Mouse (Mus musculus) liver, adult (tissue): ENCODE data around the gene Slc35f3.

Experiments
- GATA4 ChIP-seq: IDR thresholded peaks from 2 replicates; pipeline ENCODE4 v1.6.1; 2014; ENCODE audit warnings: mild to moderate bottlenecking, low read length; ENCODE audit not compliant: insufficient replicate concordance

Gene Slc35f3

DNA sequence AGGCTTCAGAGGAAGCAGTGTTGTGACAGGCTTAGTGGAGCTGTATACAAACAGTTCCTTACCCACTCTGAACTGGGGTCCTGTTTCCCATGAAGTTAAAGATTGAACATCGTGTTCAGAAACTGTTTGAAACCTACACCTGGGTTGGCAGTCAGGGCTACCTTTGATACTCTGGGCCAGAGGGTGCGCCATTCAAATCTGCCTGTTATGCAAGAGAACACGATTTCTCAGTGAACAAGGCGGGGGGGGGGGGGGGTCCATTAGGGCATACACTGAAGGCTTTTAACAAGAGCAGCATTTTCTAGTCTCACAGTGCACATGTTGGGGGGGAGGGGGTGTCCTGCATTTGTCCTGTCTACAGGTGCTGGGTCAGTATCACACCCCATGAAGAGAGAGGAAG, 125.8 kb downstream of the Slc35f3 start:
- no peak for TF ChIP-seq GATA4

DNA sequence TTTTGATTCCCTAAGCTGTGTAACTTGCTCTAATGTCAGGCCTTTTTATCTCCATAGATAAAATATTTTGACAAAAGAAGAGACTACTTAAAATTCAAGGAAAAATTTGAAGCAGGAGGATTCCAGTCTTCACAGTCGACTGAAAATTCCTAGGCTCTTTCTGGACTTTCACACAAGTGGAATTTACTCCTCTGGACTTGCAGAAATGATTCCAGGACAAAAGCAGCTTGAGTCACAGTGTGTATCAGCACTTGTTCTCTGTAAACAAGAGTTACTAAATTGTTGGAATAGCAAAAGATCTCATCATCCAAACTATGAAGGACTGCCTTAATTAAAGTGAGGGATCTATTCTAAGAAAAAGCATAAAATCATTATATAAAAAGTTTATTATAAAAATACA, 126.6 kb downstream of the Slc35f3 start:
- no peak for TF ChIP-seq GATA4

DNA sequence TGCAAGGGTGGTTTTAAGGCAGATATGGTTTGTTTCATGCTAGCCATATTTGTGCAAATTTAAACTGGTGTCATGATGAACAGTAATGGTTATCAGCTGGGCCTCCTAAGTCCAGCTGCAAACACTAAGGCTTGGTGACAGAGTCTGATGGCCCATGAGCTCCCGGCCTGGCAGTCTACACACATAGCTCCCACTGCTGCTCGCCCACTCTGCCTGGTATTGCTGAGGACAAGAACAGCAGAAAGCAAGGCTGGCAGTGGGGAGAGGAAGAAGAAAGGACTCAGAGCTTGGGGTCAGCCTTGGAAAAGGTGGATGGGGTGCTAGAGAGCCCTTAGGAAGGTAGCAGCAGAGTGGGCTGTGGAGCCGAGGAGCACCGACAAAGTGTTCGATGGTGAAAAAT, 131.3 kb downstream of the Slc35f3 start:
- no peak for TF ChIP-seq GATA4

DNA sequence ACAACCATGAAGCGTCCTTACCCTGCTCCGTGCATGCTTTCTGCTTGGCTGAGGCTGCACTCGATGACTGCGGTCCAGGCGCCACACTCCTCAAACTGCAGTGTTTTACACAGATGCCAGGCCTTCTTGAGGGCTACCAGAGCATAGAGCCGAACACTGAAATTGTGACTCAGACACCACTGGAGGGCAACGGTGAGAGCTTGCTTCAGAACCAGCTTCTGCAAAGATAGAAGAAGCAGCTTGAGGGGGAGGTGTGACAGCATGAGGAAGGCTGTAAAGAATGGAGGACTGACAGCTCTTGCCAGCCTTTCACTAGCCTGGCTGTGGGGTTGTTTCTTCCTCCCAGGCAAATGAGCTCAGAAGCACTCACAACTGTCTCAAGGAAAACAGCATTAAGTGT, 135.5 kb downstream of the Slc35f3 start:
- no peak for TF ChIP-seq GATA4

DNA sequence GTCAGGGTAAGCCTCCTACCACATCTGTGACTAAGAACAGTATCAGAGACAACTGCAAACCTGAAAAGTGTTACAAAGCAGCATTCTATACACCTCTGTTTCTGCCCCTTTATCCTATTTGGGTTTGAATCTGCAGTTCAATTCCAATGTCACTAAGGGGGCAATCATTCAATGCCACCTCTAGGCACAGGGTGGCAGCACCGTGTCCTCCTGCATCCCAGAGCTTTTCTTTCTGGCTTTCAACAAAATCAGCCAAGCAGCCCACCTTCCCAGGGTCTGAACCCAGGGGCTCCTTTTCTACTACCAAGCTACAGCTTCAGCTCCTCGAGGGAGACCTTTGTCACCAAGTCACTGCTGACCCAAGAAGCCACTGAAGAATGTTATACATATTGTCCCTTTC, 140.6 kb downstream of the Slc35f3 start:
- TF ChIP-seq GATA4 = no peak
